Mouse (Mus musculus) heart, embryonic 11.5 days (tissue): Measurements from ENCODE around the gene Gm4450. TPM values are rescaled to one million over a fixed set of nuclear protein-coding genes. Genes with fewer than 3 reads are reported as not detected.
"Not testable (repeated sequence)": the region's sequence is repeated elsewhere in the genome, so short reads cannot be mapped to it uniquely, and the experiment has no call there.

Experiments
- ATAC-seq: fragments of 200-750 bp; cut with Nextera tagmentation; replicated peaks from 2 replicates; pipeline ENCODE4 v1.8.0; 2017; ENCODE audit warnings: moderate library complexity; ENCODE audit not compliant: insufficient number of reproducible peaks, low FRiP score, low TSS enrichment
- H3K27ac ChIP-seq: fragments of 300-500 bp; sonication (generic); 2 replicates; pipeline ENCODE4 v1.5.1; 2014; ENCODE audit warnings: mild to moderate bottlenecking, low read depth, low read length
- H3K27me3 ChIP-seq: fragments of 300-500 bp; sonication (generic); 2 replicates; pipeline ENCODE4 v1.6.1; 2014; ENCODE audit warnings: mild to moderate bottlenecking, low read length, mixed read lengths; ENCODE audit not compliant: control insufficient read depth, insufficient read depth
- H3K36me3 ChIP-seq: fragments of 300-500 bp; sonication (generic); 2 replicates; pipeline ENCODE4 v1.6.1; 2014; ENCODE audit warnings: mild to moderate bottlenecking, low read length, moderate library complexity, mixed read lengths; ENCODE audit not compliant: control insufficient read depth, insufficient read depth
- H3K4me1 ChIP-seq: fragments of 300-500 bp; sonication (generic); 2 replicates; pipeline ENCODE4 v1.6.1; 2014; ENCODE audit warnings: low read length; ENCODE audit not compliant: control insufficient read depth, insufficient read depth
- H3K4me2 ChIP-seq: fragments of 300-500 bp; sonication (generic); 2 replicates; pipeline ENCODE4 v1.6.1; 2014; ENCODE audit warnings: mild to moderate bottlenecking, moderate library complexity
- H3K4me3 ChIP-seq: fragments of 300-500 bp; sonication (generic); 2 replicates; pipeline ENCODE4 v1.5.1; 2014; ENCODE audit warnings: low read depth, low read length
- H3K9ac ChIP-seq: fragments of 300-500 bp; sonication (generic); 2 replicates; pipeline ENCODE4 v1.6.1; 2014; ENCODE audit warnings: mild to moderate bottlenecking, low read depth, low read length, moderate library complexity
- H3K9me3 ChIP-seq: fragments of 300-500 bp; sonication (generic); replicated peaks from 2 replicates; pipeline ENCODE4 v1.6.1; 2016; ENCODE audit warnings: low read length; ENCODE audit not compliant: control insufficient read depth
- WGBS: fragments of 180-500 bp; shearing (Covaris S2); extraction: QIAGEN DNeasy Blood & Tissue Kit; methylation state at CpG from one replicate; pipeline ENCODE4 v1.1.7; 2014; ENCODE audit not compliant: insufficient replicate concordance; 5-methylcytosine and 5-hydroxymethylcytosine counted together
- polyA plus RNA-seq: library from polyadenylated mRNA; unstranded; fragments of >200 nt; fragmentation: Nextera tagmentation; extraction: Ambion mirVana; gene quantifications from 2 replicates; pipeline ENCODE4 v1.2.1, GENCODE M21; 2014

The Gm4450 gene
- polyA plus RNA-seq = not detected in 2 replicates

DNA sequence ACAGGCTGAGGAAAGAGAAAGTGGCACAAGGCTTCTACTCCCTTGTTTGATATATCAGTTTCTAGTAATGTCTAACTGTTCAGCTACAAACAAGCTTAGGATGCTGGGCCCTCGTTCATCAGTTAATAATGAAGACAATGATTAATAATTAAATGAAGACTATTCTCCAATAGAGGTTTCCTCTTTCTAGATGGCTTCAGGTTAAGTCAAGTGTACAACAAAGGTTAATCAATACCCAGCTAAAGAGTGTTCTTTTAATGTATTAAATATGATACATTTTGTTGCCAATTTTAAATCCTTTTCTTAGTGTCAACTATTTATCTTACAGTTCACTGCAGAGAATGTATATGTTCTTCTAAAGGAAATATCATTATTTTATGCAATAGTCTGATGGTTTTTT is at the start of gene Gm4450:
TSS of gene Gm4450 (minus strand) at position 101 of the 400 bp plus-strand sequence.
- ATAC-seq, H3K27ac ChIP-seq, H3K4me3 ChIP-seq, H3K9me3 ChIP-seq, H3K4me1 ChIP-seq, H3K27me3 ChIP-seq, H3K36me3 ChIP-seq, H3K4me2 ChIP-seq, H3K9ac ChIP-seq: not testable (repeated sequence)
- WGBS = no CpG with 5 or more reads among the region's 1 CpGs

DNA sequence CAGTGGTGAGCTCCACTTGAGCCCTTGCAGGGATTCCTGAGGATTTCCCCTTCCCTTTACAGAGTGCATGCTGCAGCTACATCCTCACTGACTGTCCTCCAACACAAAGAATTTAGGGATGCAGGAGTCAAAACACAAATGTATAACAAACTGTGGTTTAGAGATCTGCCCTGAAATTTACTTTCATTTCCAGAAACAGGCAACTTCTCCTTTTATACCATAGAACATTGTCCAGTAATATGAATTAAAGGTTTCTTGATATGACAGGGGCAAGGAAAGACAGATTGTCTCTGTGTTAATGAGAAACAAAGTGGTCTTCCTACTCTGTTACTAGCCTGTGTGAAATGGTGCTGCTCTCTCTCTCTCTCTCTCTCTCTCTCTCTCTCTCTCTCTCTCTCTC is 40.5 kb upstream of the Gm4450 start:
- H3K27ac ChIP-seq, H3K4me1 ChIP-seq, H3K9me3 ChIP-seq, H3K4me2 ChIP-seq, H3K4me3 ChIP-seq, H3K36me3 ChIP-seq, ATAC-seq, H3K27me3 ChIP-seq, H3K9ac ChIP-seq: not testable (repeated sequence)

DNA sequence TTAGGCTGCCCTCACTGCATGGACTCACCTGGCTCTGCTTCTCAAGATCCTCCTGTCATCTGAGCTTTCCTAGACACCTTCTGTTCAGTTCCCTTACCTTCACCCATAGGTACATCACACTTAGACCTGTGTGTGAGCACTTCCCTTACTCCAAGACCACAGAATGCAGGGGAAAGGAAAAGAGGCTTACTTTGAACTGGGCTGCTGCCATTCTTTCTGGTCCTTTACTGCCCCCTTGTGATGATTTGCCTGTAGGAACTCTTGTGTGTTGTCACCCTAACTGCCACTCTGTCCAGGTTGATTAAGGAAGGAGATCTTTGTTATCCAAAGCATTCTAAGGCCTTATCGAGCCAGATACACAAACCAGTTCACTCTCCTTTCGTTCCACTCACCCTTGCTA is 39.8 kb upstream of the Gm4450 start:
- no CpG with 5 or more reads among the region's 2 CpGs for WGBS
- not testable (repeated sequence) for H3K36me3 ChIP-seq, H3K9me3 ChIP-seq, ATAC-seq, H3K27me3 ChIP-seq, H3K27ac ChIP-seq, H3K9ac ChIP-seq, H3K4me3 ChIP-seq, H3K4me1 ChIP-seq, H3K4me2 ChIP-seq

- H3K36me3 ChIP-seq, H3K27me3 ChIP-seq, H3K4me3 ChIP-seq, H3K4me1 ChIP-seq, H3K9me3 ChIP-seq, ATAC-seq, H3K4me2 ChIP-seq, H3K27ac ChIP-seq, H3K9ac ChIP-seq: not testable (repeated sequence)
Observed at GRCm38 (mm10) chr3:98495055-98495454, 38.1 kb upstream of the Gm4450 start.

GRCm38 (mm10) chr3:98494184-98494583 is 37.3 kb upstream of the Gm4450 start:
- H3K4me3 ChIP-seq, H3K4me1 ChIP-seq, H3K27ac ChIP-seq, ATAC-seq, H3K9me3 ChIP-seq, H3K27me3 ChIP-seq, H3K36me3 ChIP-seq, H3K4me2 ChIP-seq, H3K9ac ChIP-seq: not testable (repeated sequence)

DNA sequence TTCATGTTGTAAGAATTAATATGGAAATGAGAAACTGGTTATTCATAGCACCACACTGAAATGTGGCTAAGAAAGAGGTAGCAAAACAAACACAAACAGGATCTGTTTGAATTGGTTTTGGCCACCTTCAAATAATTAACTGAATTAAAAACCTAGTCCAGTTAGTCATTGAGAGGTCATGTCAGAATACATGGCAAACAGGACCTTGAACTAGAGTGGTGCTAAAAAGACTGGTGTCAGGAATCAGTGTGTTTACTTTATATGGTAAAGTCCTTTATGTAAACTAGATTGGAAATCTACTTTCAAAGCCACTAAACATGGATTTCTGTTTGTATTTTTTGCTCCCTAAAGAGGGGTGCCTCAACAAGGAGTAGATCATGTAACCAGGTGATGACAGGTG is 14.6 kb upstream of the Gm4450 start:
- not testable (repeated sequence) for H3K36me3 ChIP-seq, H3K9ac ChIP-seq, H3K27me3 ChIP-seq, H3K27ac ChIP-seq, H3K4me2 ChIP-seq, H3K4me1 ChIP-seq, H3K9me3 ChIP-seq, ATAC-seq, H3K4me3 ChIP-seq

DNA sequence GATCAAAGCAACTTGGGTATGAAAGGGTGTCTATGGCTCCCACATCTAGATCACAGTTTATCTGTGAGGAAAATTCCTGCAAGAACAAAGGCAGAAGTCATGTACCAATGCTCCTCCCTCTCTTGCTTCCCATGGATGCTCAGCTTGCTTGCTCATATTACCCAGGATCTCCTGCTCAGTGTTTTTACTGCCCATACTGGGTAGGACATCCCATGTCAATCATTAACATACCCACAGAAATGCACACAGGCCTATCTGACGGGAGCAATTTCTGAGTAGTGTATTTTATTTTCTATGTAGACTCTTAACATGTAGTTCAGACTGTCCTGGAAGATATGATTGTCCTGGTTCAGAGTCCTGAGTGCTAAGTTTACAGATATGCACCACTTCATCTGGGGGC is 14.1 kb upstream of the Gm4450 start:
- not testable (repeated sequence) for H3K9me3 ChIP-seq, H3K9ac ChIP-seq, ATAC-seq, H3K4me2 ChIP-seq, H3K4me3 ChIP-seq, H3K27me3 ChIP-seq, H3K36me3 ChIP-seq, H3K27ac ChIP-seq, H3K4me1 ChIP-seq
- WGBS = no CpG with 5 or more reads among the region's 1 CpGs

- H3K36me3 ChIP-seq, ATAC-seq, H3K4me1 ChIP-seq, H3K9me3 ChIP-seq, H3K4me3 ChIP-seq, H3K4me2 ChIP-seq, H3K27me3 ChIP-seq, H3K27ac ChIP-seq, H3K9ac ChIP-seq: not testable (repeated sequence)
- no CpG with 5 or more reads among the region's 2 CpGs for WGBS
Observed at GRCm38 (mm10) chr3:98469323-98469722, 12.4 kb upstream of the Gm4450 start.

- H3K27me3 ChIP-seq, H3K36me3 ChIP-seq, H3K9me3 ChIP-seq, H3K4me2 ChIP-seq, ATAC-seq, H3K9ac ChIP-seq, H3K4me1 ChIP-seq, H3K4me3 ChIP-seq, H3K27ac ChIP-seq: not testable (repeated sequence)
- 77% methylated on average over 5 of the region's 5 CpGs for WGBS
Observed at GRCm38 (mm10) chr3:98453786-98454185, 3.1 kb downstream of the Gm4450 start.
